Mouse (Mus musculus): ENCODE measurements at regions not wholly inside any gene's neighbourhood (a gene's known extent, or its start where the extent isn't known, plus 50 kb on each side); places are given as distances from the start of the nearest gene placed in this dataset.
A peak's percentile ranks its signal among the peaks of the same experiment; 100 is the strongest.
"Not testable (repeated sequence)": the region's sequence is repeated elsewhere in the genome, so short reads cannot be mapped to it uniquely, and the experiment has no call there.

DNA sequence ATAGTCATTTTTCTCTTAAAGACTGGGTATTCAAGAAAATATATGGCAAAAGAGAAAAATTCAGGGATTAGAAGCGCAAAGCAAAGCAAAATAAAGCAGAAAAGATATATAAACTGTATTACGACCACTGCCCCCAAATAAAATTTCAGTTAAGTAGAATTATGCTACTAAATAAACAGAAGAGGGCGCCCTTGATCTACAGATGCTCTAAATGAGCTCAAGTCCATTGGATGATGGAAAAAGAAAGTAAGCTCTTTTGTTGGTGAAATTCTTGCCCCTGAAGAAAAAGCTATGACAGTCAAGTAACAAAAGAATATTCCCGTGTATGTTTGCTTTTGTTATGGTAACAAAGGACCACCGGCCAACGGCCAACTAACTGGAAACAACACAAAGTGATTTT is 165.5 kb upstream of the Stk26 start:
- ATAC-seq (replicated peaks; ENCODE audit: low FRiP score, low TSS enrichment, poor library complexity, severe bottlenecking): no peak

DNA sequence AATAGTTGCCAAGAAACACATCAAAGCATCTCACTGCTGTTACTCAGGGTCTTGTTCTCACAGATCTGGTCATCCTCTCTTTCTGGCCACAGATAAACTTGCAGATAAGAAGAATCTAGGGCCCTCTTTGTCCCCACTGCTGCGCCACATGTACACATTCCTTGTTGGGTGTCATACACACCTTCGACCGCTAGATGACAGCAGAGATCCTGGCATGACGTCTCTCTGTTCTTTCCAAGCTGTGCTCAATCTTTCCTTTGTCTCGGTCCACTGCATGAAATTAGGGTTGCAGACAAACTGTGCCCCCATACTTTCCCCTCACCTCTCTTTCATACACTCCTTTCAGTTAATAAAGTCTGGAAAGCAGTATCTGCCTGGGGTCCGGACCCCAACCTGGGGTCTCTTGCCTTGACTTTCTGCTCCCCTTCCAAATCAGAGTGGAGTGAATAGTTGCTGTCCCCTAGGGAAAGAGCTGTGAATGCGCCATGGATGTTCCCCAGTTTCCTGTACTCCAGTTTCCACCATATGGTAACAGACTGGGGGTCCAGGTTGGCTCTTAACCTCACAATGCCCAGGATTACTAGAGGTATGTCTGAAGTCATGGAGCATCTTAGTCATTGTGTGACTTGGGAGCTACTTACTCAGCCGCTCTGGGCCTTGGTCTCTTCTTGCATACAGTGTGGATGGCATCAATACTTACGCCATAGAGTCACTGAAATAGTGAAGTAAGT is 182.8 kb upstream of the Stk26 start:
- ATAC-seq (replicated peaks; ENCODE audit: low FRiP score, low TSS enrichment, poor library complexity, severe bottlenecking): 0 out of 2 replicates have a peak, but pooled peaks have one; percentile 59

DNA sequence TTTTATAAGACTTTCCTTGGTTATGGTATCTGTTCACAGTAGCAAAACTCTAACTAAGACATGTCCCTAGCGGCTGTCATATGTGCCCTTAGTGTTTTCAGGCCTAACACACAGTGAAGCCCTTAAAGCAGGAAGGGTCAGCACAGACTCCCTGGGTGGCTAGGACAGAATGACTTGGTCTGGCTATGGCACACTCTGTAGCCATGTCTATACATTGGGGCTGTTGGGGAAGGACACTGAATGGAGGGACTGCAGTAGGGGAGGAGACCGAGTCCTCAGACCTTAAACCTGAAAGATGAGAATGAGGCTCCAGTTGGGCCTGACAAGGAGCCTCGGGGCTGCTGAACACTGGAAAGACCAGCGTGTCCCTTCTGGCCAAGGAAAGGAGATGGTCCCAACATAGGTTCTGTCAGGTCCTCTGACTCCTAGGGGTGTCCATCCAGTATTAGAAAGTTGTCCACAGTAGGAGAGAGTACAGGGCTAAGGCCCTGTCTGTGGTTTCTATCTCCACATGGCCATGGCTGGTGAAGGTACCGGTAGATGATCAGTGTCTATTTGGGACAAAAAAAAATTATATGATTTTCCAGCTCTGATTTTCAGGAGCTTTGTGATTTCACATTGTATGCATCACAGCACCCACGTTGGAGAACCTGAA is 183.5 kb upstream of the Stk26 start:
- ATAC-seq (replicated peaks; ENCODE audit: low FRiP score, low TSS enrichment, poor library complexity, severe bottlenecking): no peak

DNA sequence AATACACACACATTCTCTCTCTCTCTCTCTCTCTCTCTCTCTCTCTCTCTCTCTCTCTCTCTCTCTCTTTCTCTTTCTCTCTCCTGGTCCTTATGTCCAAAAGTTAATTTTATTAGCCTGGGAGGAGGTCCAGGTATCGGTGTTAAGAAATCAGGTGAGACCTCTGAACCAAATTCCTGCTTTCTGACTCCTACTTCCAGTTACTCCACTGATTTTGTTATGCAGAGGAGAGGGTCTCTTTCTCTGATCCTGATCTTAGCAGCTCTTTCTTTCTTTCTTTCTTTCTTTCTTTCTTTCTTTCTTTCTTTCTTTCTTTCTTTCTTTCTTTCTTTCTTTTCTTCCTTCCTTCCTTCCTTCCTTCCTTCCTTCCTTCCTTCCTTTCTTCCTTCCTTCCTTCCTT is 185.5 kb upstream of the Stk26 start:
- ATAC-seq (replicated peaks; ENCODE audit: low FRiP score, low TSS enrichment, poor library complexity, severe bottlenecking): not testable (repeated sequence)

DNA sequence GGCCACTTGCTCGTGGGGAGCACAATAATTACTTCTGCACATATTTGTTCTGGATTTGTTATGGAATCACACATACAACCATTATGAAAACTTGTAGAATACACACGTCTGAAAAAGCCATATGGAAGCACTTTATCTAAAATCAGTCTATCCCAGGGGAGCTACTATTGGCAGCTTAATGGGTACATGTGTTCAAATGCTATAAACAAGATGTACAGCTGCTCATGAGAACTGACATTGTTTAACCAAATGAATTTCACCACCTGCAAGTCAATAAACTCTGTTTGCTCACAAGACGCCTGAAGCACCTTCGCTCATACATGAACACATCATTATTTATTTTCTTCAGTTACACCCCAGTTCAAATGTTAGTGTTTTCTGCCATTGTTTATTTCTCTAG is 199.5 kb upstream of the Stk26 start:
- no peak for ATAC-seq (replicated peaks; ENCODE audit: low FRiP score, low TSS enrichment, poor library complexity, severe bottlenecking)

DNA sequence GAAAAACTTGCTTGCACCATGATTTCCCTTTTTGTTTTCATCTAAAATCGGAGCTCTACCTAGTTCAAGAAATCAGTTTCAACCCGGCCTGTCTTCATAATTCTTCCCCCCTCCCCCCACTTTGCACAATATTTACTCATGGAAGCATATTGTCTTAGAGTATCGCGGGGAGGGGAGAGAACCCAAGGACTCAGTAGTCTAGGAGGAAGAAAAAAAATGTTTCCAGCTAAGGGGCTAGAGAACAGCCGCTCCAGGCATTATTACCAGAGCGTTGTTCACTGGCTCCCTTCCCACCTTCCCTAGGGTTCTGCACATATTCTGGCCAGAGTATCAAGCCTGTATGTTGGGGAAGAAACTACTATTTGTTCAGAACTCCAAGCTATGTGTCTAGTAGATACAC is 205.2 kb upstream of the Stk26 start:
- ATAC-seq (replicated peaks; ENCODE audit: low FRiP score, low TSS enrichment, poor library complexity, severe bottlenecking): no peak

- peak; percentile 99 for ATAC-seq (replicated peaks; ENCODE audit: low FRiP score, low TSS enrichment, poor library complexity, severe bottlenecking)
Measured at GRCm38 (mm10) chrX:50634842-50635615, 205.8 kb upstream of the Stk26 start.

DNA sequence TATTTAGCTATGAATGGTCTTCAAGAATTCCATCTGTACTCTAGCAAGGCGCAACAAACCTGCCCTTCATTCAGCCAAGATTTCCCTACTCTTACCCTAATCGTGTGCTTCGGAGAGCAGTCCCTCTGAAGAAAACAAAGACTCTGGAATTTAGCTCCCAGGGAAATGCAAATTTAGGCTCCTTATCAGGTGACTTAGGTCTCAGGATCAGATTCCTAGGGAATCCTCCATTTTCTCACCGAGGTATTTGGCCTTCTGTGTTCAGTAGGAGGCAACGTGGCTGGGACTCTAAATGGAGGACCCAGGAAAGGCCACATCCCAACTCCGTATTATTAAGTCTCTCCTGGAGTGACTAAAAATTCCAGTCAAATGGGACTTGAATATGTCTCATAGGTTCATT is 204.2 kb upstream of the Olfr1324 start:
- no peak for ATAC-seq (replicated peaks; ENCODE audit: low FRiP score, low TSS enrichment, poor library complexity, severe bottlenecking)

- ATAC-seq (replicated peaks; ENCODE audit: low FRiP score, low TSS enrichment, poor library complexity, severe bottlenecking): no peak
Measured at GRCm38 (mm10) chrX:50625336-50625735, 197.0 kb upstream of the Olfr1324 start.

GRCm38 (mm10) chrX:50622984-50623455 is 194.7 kb upstream of the Olfr1324 start:
- ATAC-seq (replicated peaks; ENCODE audit: low FRiP score, low TSS enrichment, poor library complexity, severe bottlenecking): no peak

DNA sequence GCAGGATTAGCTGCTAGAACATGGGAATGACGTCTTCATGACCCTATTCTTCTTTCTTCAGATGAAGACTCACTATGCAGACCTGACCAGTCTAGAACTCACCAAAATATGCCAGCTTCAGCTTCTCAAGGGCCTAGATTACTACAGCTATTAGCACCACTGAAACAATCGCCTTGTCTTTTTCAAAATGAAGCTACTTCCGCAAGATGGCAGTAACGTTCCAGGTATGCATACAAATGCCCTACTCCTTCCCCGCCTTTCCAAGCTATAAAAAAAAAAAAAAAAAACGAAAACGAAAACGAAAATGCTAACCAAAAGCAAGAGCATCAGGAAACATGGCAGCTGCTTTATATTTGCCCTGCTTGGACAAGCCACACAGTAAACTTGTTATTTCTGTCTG is 192.6 kb upstream of the Olfr1324 start:
- ATAC-seq (replicated peaks; ENCODE audit: low FRiP score, low TSS enrichment, poor library complexity, severe bottlenecking): no peak

DNA sequence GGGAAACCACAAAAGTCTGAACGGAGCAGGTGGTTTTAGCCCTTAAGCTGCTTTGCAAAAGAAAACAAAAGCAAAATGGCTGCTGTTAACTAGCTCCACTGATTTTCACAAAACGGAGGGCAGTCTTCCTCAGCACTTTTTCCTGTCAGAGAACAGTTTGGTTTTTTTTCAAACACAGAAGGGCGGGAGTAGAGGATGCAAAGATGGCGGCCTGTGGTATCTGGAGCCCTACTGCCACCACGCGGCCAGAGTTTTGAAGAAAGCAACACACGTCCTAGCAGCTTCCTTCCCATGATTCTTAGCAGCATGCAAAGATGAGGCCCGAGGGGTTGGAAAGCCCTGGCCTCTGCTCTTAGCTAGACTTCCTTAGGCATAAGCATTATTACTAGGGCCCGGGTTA is 191.6 kb upstream of the Olfr1324 start:
- ATAC-seq (replicated peaks; ENCODE audit: low FRiP score, low TSS enrichment, poor library complexity, severe bottlenecking): no peak

DNA sequence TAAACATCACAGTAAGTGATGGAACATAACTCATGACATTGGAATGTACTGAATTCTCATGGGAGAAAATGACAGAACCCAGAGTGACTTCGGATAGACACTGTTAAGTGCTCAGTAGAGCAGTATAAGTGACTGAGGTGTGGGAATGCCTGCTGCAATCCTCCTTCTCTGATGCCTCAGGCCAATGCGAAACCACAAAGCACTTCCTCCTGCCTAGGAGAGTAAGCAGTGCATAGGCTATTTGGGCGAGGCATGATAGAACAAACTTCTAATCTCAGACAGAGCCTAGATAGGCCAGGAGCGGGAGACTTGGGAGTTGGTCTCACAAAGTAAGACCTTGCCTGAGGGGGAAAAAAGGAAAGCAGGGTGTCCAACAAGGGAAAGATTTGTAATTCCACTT is 190.6 kb upstream of the Olfr1324 start:
- ATAC-seq (replicated peaks; ENCODE audit: low FRiP score, low TSS enrichment, poor library complexity, severe bottlenecking): no peak

DNA sequence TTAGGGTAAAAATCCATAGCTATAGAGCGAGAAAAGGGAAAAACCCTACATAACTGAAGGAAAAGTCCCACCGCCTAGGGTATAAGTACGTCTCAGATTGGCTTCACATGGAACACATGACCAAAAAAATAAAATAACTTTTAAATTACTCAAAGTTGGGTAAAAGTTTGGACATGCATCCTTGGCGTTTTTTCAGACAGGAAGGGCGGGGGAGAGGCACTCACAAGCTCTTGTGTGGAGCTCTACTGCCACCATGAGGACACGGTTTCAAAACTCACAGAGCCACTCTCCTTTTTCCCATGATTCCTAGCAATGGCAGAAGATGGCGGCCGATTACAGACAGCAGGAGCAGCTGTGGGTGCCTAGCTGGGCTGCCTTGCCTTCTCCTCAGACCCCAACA is 188.6 kb upstream of the Olfr1324 start:
- ATAC-seq (replicated peaks; ENCODE audit: low FRiP score, low TSS enrichment, poor library complexity, severe bottlenecking): not testable (repeated sequence)

GRCm38 (mm10) chrX:50614874-50615273 is 186.6 kb upstream of the Olfr1324 start:
- ATAC-seq (replicated peaks; ENCODE audit: low FRiP score, low TSS enrichment, poor library complexity, severe bottlenecking): peak; percentile 68; the same call in 1 of the 2 replicates

GRCm38 (mm10) chrX:50614367-50614766 is 186.1 kb upstream of the Olfr1324 start:
- 0 out of 2 replicates have a peak, but pooled peaks have one; percentile 16 for ATAC-seq (replicated peaks; ENCODE audit: low FRiP score, low TSS enrichment, poor library complexity, severe bottlenecking)

DNA sequence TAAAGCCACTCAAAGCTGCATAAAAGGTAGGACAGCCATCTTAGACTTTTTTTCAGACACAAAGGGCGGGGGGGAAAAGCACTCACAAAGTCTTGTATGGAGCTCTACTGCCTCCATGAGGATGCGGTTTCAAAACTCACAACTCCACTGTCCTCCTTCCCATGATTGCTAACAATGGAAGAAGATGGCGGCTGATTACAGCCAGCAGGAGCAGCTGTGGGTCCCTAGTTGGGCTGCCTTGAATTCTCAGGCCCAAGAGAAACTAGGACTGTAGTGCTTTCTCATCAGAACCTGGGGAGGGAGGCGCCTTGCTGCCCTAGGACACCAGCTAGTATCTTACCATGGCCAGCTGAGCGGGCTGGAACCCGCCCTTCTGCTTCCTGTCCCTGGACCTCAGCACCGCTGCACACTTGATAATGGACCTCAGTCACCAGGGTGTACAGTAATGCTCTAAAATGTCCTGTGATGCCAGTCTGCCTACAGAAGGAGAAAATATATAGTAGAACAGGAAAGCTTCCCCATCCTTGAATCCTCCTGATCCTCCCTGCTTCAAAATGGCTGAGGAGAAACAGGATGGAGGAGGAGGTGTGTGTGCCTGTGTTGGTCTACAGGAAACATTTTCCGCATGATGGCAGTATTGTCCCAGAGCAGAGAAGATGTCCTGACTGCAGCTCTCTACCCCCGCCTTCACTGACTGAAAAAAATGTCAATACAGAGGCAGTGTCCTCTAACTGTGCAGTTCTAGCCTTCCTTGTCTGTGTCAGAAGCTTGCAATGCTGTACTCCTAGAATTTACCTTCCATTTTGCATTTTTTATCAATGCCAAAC is 183.7 kb upstream of the Olfr1324 start:
- peak; percentile 77 for ATAC-seq (replicated peaks; ENCODE audit: low FRiP score, low TSS enrichment, poor library complexity, severe bottlenecking)

- not testable (repeated sequence) for ATAC-seq (replicated peaks; ENCODE audit: low FRiP score, low TSS enrichment, poor library complexity, severe bottlenecking)
Measured at GRCm38 (mm10) chrX:50608141-50608540, 179.8 kb upstream of the Olfr1324 start.

- ATAC-seq (replicated peaks; ENCODE audit: low FRiP score, low TSS enrichment, poor library complexity, severe bottlenecking): 0 out of 2 replicates have a peak, but pooled peaks have one; percentile 41
Measured at GRCm38 (mm10) chrX:50607636-50608035, 179.3 kb upstream of the Olfr1324 start.
